Mouse (Mus musculus) bone marrow macrophage, adult 2 months (primary cell): ENCODE measurements around the gene Mapk10.

Source experiments
- CTCF ChIP-seq: IDR thresholded peaks from 2 replicates; pipeline ENCODE4 v1.5.1; 2012; ENCODE audit warnings: low read depth, mild to moderate bottlenecking, low read length, moderate library complexity
- POLR2A ChIP-seq: IDR thresholded peaks from 2 replicates; pipeline ENCODE4 v1.6.1; 2012; ENCODE audit warnings: mild to moderate bottlenecking, low read depth, low read length, borderline replicate concordance

GRCm38 (mm10) chr5:103112471-103112870 lies 98.7 kb downstream of the Mapk10 start:
- no peak for TF ChIP-seq CTCF
- TF ChIP-seq POLR2A: no peak
